Mouse (Mus musculus): Measurements from ENCODE around the gene Fam151b.

DNA sequence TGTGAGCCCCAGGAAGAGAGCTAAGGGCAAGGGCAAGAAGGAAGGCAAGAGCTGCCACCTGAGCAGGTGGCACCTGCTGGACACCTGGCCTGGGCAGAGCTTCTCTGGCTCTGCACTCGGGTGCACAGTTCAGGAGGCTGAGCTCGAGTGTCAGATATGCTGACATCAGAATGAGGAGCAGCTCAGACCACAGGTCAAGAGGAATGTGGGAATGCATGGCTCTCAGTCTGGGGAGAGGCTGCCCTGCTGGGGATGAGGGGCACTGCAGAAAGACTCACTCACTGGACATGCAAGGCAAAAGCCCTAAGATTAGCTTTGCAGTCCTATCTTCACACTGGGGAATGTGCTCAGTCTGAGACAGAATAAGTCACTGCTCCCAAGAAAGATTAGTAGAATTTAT, 81.8 kb downstream of the Fam151b start:
- no peak for TF ChIP-seq NRF1 (IDR thresholded peaks at IDR 0.05; ENCODE audit: insufficient read depth, low read depth, low read length, poor library complexity, severe bottlenecking)
- TF ChIP-seq BHLHE40 (IDR thresholded peaks at IDR 0.05; ENCODE audit: borderline replicate concordance, low read depth, low read length), result no peak
- no peak for TF ChIP-seq CTCF (IDR thresholded peaks at IDR 0.05 in 2 of 3, conservative IDR thresholded peaks at IDR 0.05 in 1 of 3; ENCODE audit: control insufficient read depth in 1 of 3, insufficient read depth in 1 of 3, low read depth in 2 of 3, low read length in 3 of 3, poor library complexity in 1 of 3, severe bottlenecking in 1 of 3)
- TF ChIP-seq ZNF384 (IDR thresholded peaks at IDR 0.05; ENCODE audit: low read depth, low read length), result no peak
- TF ChIP-seq POLR2A (IDR thresholded peaks at IDR 0.05; ENCODE audit: control insufficient read depth in 1 of 2, insufficient read depth in 1 of 2, low read depth in 1 of 2, low read length in 2 of 2, poor library complexity in 1 of 2), result no peak
- no peak for TF ChIP-seq USF2 (IDR thresholded peaks at IDR 0.05; ENCODE audit: borderline replicate concordance in 1 of 2, insufficient read depth in 1 of 2, low read depth in 1 of 2, low read length in 2 of 2)
